Mouse (Mus musculus) embryo, embryonic 11.5 days (tissue): ENCODE data around the gene Tnnc2.

Experiments used
- DNase-seq: peaks from one replicate; pipeline ENCODE4 v3.0.0-alpha.2; 2012; ENCODE audit warnings: low read depth, low spot score

Gene Tnnc2

DNA sequence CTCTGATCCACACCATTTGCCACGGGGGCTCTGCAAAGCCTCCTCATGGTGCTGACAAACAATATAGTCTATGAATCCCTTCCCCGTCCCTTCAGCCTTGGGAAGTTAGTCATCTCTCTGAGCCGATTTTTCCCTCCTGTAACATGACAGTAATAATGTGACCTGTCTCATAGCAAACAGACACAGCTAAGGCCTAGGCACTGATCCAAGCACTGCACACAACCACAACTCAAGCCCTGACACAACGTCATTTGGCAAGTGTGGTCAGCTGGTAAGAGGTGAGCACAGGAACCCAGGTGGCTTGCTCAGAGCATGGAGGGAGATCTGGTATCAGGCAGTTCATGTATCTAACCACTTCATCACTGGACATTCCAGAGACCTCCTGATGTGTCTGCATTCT is 16.1 kb upstream of the Tnnc2 start:
- DNase-seq: no peak

DNA sequence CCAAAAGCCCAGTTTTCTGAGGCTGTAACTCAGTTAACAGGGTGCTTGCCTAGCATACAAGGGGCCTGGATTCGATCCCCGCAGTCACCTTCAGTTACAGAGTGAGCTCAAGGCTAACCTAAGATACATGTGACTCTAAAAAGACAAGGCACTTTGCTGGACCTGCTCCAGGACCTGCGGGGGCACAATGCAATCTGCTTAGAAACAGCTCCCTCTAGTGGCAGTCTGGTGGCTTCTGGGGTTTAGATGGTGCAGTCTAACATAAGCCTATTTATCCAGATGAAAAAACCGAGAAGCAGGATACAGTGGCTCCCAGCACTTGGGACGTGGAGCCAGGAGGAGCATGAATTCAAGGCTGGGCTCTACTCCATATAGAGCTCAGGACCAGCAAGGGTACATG is 14.5 kb upstream of the Tnnc2 start:
- peak; percentile 74 for DNase-seq

DNA sequence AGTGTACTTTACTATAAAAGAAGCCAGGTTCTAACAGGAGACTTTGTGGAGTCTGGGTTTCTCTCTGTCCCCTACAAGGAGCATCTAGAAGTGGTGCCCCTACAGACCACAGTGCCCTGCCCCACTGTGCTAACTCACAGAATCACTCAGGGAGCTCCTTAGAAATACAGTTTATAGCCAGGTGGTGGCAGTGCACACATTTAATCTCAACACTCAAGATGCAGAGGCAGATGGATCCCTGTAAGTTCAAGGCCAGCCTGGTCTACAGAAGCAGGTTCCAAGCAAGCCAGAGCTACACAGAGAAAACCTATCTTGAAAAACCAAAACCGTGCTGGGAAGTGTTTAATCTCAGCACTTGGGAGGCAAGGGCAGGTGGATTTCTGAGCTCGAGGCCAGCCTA is 14.0 kb upstream of the Tnnc2 start:
- no peak for DNase-seq

DNA sequence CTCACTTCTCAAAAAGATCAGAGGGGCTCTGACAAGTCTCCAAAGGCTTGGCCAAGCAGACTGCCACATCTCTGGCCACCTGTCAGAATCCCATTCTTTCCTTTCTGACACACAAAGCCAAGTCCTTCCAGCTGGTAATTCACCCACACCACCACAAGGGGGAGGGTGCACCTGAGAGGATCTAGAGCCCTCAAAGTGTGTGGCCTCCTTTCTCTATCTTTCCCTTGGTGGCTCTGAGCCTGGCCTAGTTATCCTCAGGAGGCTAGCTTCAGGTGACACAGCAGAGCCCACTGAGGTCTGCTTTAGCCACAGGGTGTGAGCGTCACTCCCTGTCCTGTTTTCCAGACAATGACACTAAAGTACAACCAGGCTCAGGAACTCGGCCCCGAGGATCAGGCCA is 13.5 kb upstream of the Tnnc2 start:
- no peak for DNase-seq

DNA sequence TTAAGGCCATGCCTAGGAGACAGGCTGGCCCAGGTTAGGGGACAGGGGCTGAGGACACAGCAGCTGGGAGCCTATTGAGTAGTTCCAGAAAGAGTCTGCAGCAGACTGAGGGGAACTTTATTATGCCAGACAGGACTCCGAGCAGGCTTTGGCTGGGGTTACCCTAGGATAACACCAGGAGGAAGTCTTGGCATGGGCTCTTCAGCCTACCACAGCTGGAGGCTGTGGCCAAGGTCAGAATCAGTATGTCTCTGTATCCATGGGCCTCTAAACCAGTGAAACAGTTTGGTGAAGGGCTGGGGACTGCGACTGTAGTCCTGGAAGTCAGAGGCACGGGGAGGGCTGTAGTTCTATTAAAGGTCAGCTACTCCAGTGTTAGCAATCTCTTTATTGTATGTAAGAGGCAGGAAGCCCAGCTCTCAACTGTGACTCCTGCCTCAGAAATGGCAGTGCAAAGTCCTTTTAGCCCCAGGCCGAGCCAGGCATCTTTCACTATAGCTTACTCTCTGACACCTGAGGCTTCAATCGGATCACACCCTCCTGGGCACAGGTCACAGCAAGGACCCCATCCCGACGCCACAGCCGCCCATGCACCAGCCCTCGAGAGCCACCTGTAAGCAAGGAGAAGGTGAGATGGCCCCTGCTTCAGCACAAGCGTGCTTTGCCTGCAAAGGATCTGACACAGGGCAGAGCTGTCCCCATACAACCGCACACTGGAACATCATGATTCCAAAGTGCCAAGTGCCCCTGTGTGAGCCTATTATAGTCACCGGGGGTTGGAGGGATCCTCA is 12.8 kb upstream of the Tnnc2 start:
- DNase-seq: no peak

DNA sequence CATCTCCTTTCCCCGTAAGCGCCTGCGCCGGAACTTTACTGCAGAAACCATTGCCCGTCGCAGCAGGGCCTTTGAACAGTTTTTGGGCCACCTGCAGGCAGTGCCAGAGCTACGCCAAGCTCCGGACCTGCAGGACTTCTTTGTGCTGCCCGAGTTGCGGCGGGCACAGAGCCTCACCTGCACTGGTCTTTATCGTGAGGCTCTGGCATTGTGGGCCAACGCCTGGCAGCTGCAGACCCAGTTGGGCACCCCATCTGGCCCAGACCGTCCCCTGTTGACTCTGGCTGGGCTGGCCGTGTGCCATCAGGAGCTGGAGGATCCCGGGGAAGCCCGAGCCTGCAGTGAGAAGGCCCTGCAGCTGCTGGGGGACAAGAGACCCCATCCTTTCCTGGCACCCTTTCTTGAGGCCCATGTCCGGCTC is 12.1 kb upstream of the Tnnc2 start:
- DNase-seq: no peak

DNA sequence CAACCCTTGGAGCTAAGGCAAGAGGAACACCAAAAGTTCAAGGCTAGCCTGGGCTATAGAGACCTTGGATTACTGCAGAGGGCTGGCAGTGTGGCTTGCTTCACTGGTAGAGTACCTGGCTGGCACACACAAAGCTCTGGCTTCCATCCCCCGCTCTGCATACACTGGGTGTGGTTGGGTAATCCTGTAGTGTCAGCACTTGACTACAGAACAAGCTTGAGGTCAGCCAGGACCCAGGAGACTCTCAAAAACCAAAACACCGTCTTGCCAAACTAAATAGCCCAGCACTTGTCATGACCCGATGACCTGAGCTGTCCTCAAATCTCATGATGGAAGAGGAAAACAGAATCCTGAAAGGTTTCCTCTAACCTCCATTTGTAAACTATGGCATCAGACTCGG is 10.7 kb upstream of the Tnnc2 start:
- no peak for DNase-seq

DNA sequence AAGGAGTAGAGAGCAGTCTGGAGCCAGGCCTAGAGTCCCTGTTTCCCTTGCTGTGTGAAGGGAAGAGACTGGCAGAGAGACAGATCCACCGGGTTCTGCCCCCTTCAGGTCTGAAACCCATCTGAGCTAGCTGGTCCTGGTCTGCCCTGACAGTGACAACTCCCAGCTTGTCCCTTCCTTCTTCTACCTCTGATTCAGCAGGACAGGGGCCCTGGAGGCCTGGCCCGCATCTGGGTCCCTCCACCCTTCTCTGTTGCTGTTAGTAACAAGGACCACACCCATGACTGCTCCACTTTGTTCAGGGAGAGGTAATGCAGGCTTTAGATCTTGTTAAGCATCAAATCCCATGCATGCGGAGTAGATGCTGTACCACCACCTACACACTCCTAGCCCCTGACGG is 8.6 kb upstream of the Tnnc2 start:
- no peak for DNase-seq

DNA sequence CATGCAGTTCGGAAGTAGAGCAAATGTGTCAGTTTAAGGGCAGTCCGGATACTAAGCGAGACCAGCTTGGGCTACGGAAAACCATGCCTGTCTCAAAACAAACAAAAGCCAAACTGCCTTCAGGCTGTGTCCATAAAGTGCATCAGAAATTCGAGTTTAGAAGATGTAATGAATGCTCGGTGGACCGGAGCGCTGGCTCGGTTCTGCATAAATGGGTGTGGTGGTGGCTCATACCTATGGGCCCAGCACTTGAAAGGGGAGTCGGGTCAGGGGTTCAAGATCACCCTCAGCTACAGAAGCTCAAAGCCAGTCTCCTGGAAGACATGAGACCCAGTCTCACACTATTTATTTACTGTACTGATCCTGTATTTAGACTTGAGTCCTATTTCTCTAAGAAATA is 8.0 kb upstream of the Tnnc2 start:
- no peak for DNase-seq

DNA sequence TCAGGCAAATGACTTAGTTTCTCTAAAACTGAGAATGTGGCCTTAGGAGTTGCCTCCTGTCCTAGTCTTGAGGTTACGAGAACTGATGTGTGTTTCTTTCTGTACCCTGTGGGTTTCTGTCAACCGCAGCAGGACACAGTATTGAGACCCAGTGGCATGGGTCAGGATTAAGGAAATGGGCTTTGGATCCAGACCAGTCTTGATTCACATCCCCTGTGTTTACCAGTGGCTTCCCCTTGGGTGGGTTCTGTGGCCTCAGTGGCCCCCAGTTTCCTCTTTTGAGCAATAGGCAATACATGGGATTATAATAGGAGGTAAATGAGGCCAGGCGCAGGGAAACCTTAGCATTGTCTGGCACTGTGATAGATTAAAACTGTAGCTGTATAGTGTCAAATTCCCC is 7.3 kb upstream of the Tnnc2 start:
- DNase-seq: no peak

DNA sequence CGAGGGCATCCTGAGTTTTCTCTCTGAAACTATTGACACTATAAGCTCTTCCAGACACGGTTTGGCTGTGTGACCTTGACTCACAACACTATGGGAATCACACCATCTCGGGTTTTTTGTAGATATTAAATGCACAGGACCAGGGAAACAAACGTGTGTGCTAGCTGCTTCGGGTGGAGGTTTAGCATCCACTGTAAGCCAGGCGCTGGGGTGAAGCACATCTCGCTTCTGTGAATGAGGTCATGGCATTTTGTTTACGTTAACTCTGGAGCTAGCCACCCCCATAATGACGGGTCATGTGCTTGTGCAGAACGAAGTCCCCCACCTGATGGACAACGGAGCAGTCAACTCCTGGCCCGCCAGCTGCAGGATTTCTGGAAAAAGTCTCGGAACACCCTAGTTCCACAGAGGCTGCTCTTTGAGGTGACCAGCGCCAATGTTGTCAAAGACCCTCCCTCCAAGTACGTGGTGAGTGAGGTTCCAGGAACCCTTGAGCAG is 6.7 kb upstream of the Tnnc2 start:
- no peak for DNase-seq

DNA sequence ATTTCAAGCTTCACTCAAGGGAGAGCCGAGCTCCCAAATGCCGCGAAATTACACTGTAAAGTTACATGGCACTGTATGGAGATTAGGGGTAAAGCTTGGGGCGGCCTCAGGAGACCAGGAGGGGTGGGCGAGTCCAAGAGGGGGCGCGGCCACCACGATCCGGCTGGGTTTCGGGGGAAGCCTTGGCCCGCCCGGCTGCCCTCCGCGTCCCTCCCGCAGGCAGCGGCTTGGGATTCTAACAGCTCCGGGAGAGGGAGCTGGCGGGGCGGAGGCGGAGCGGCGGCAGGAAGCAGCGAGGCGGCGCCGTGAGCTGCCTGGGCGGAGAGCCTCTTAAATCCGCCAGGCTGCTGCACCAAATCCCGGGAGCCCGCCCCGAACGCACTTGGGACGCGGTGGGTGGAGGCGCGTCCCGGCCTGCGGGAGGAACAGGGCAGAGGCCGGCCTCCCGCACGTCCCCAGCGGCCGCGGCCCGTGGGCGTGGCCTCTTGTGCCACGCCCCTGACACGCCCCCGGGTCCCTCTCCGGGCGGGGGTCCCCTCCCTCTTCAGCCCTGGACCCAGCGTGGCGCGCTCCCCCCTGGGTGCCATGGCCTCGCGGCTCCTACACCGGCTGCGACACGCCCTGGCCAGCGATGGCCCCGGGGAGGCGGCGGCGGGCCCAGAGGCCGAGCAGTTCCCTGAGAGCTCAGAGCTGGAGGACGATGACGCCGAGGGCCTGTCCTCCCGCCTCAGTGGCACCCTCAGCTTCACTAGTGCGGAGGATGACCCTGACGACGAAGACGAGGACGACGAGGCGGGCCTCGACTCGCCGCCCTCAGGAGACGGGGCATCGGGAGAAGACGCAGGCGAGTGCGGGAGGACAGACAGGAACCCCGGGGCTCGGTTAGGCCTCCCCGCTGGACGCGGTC is 6.0 kb upstream of the Tnnc2 start, which contains the start of gene Snx21:
Snx21 (plus strand) TSS at position 343 of the 907 bp plus-strand sequence.
- DNase-seq: peak; percentile 71

DNA sequence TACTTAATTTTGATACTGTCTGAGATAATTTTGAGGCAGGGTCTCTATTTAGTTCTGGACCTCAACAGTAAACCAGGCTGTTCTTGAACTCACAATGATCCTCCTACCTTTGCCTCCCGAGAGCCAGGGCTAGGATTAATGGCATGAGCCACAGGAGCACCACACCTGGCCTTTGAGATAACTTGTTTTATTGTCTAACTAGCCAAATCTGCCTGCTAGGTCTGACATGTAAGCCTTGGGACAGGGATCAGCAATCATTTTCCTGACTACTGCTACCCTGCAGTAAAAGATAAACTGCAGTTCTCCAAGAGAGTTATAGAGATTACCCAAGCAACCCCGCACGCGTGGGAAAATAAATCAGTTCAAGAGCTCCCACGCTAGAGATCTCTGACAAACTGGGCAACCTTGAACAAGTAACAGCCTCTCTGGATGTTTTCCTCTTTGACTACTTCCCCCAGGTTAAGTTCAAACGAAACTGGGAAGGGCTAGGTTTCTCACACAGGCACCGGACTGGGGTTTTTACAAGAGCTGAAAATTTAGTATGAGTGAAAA is 5.2 kb upstream of the Tnnc2 start:
- DNase-seq: no peak

DNA sequence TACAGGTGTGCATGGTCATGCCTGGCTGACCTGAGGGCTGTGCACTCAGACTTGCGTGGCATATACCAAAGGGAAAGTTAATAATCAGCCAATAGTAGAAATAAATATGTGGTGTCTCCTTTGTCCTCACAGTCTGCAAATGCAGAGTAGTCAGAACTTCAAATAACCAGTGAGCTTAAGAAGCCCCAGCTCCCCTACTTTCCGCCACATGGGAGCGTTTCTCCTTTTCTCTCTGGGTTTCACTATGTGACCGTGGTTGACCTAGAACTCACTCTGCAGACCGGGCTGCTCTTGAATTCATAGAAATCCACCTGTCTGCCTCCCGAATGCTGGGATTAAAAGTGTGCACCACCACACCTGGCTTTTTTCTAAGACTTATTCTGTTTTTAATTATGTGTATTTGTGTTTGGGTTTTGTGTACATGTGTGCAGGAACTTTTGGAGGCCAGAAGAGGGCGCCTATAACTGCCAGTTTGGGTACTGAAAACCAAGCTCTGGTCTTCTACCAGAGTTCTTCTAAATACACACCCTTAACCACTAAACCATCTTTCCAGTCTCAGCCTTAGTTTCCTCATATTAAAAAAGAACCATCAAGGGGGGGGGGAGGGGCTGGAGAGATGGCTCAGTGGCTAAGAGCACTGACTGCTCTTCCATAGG is 4.3 kb upstream of the Tnnc2 start:
- no peak for DNase-seq

DNA sequence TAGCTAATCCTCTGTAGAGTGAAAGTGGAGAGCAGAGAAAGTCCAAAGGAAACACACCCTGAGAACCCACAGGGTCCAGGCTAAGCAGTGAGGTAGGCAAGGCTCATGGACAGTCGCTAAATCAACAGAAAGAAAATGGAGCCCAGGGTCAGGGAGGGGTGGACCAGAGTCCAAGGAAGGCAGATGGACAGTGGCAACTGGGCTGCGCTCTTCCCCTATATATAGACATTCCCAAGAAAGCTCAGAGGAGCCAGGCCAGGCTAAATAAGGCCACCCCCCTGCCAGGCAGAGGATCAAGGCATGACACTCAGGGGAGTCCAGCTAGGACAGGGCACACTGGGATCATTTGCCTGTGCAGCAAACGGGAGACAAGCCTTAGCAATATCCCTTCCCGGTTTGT is 2.1 kb upstream of the Tnnc2 start:
- DNase-seq: no peak

DNA sequence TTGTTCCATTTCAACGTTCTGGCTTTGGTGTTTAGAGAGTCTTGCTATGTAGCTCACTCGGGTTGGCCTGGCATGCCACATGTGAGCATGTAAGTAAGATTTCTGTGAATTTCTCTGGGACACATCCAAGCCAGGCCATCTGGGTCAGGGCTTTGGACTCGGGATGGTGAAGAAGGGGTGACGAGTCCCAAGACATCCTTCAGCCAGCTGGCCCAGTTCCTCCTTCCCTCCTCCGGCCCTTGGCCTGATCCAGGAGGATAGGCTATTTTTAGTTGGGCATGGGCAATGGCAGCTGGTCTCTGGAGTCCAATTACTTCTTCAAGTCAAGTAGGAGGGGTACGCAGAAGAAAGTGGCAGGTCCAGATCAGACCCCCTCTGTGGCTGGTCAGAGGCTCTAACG is 958 bp downstream of the Tnnc2 start:
- no peak for DNase-seq

DNA sequence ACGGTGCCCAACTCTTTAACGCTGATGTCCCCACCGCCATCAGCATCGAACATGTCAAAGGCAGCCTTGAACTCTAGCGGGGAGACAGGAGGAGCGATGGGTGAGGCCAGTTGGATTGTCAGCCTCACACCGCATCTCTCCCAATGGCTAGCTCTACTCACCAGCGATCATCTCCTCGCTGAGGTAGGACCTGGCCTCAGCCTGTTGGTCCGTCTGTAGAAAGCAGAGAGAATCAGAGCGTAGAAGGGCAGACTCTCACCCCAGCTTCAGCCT is 1.8 kb downstream of the Tnnc2 start:
- DNase-seq: no peak

DNA sequence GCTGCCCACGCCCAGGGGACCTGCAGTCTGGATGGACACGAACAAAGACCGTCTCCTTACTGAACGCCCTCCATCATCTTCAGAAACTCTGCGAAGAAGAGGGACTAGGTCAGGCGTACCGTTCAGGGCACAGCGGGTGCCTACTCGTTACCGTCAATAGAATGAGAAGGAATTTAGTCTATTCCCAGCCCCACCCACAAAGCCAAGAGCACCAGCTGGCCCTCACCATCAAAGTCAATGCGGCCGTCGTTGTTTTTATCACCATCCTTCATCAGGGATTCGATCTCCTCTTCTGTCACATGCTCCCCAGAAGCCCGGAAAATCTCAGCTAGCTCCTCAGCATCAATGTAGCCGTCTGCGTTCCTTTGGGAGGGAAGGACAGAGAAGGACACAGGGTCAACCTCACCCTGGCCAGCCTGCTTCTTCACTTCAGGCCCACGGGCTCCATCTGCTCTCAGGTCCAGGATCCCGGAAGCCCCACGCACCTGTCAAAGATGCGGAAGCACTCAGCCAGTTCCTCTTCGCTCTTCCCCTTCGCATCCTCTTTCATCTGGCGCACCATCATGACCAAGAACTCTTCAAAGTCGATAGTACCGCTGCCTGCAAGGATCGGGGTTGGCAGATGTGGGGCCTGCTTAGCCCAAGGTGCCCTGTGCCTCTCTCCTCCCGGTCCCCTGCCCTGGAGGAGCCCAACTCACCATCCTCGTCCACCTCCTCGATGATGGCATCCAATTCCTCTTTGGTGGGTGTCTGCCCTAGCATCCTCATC is 2.3 kb downstream of the Tnnc2 start:
- no peak for DNase-seq

DNA sequence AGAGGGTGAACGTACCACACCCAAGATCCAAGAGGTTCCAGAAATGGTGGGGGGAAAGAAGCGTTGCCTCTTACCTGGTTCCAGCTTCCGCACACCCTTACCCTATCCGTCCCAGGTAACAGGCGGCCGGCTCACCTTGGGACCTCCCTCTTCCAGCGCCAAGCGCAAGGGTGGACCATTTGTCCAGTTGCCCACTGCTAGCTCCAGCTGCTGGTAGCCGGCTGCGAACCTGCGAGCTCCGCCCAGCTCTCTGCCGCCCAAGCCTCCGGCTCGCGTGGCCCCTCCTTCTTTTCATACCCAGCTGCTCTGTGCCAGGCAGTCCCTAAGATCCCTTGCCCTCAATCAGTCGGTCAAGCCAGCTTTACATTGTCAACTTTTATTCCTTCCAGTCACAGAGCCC is 3.0 kb downstream of the Tnnc2 start:
- no peak for DNase-seq

DNA sequence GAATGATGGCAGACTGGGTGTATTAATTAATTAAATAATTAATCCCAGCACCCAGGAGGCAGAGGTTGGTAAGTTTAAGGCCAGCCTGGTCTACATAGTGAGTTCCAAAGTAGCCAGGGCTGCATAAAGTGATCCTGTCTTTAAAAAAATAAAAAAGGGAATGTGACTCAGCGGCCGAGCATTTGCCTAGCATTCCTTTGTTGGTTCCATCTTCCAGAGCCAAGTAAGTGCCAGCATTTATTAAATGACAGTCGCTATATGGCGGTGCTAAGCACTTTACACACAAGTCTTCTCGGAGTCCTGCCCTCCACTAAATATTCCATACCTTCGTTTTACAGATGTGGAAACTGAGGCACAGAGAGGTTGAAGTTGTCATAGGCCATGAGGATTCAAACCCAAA is 3.6 kb downstream of the Tnnc2 start:
- no peak for DNase-seq

DNA sequence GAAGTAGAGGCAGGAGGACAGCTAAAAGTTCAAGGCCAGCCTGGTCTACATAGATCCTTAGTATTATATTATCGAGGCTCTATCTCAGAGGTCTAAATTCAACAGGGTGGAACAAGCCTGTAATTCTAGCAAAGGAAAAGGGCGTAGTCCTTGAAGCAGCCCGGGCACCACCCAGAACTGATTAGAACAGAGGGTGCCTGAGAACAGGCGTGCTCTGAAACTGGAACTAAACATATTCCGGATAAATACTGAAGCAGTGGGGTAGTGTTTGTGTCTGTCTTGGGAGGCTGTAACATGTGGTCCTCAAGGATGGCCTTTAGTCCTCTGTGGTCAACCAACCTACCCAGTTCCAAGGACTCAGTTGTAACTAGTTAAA is 5.8 kb downstream of the Tnnc2 start:
- no peak for DNase-seq
